Mouse (Mus musculus): ENCODE measurements around the gene Cdca4.
"Not testable (repeated sequence)": the region's sequence is repeated elsewhere in the genome, so short reads cannot be mapped to it uniquely, and the experiment has no call there.

Gene Cdca4

GRCm38 (mm10) chr12:112857021-112857925, 28.1 kb upstream of the Cdca4 start:
- DNase-seq, result peak in 1 of 2 experiments; percentile 42

GRCm38 (mm10) chr12:112856338-112856737, 27.1 kb upstream of the Cdca4 start:
- peak in 1 of 2 experiments; percentile 7 for DNase-seq

- peak; percentile 56 to 78 for DNase-seq
Measured at GRCm38 (mm10) chr12:112854610-112855333, 25.5 kb upstream of the Cdca4 start.

GRCm38 (mm10) chr12:112853050-112853729, 24.0 kb upstream of the Cdca4 start:
- DNase-seq, result peak in 1 of 2 experiments; percentile 9

GRCm38 (mm10) chr12:112851116-112851515, 21.9 kb upstream of the Cdca4 start:
- no peak for DNase-seq

GRCm38 (mm10) chr12:112850344-112850743, 21.1 kb upstream of the Cdca4 start:
- DNase-seq, result no peak

- DNase-seq, result no peak
Measured at GRCm38 (mm10) chr12:112849235-112850022, 20.2 kb upstream of the Cdca4 start.

- DNase-seq, result no peak
Measured at GRCm38 (mm10) chr12:112847880-112848279, 18.7 kb upstream of the Cdca4 start.

GRCm38 (mm10) chr12:112843803-112844202, 14.6 kb upstream of the Cdca4 start:
- peak; percentile 70 to 75 for DNase-seq

- not testable (repeated sequence) for DNase-seq
Measured at GRCm38 (mm10) chr12:112842128-112842527, 12.9 kb upstream of the Cdca4 start.

- DNase-seq, result not testable (repeated sequence)
Measured at GRCm38 (mm10) chr12:112841338-112841892, 12.2 kb upstream of the Cdca4 start.

GRCm38 (mm10) chr12:112840209-112841086, 11.2 kb upstream of the Cdca4 start:
- no peak for DNase-seq

- no peak for DNase-seq
Measured at GRCm38 (mm10) chr12:112835046-112835445, 5.8 kb upstream of the Cdca4 start.

GRCm38 (mm10) chr12:112833527-112833926, 4.3 kb upstream of the Cdca4 start:
- DNase-seq, result no peak

- DNase-seq, result no peak
Measured at GRCm38 (mm10) chr12:112832411-112832810, 3.2 kb upstream of the Cdca4 start.

GRCm38 (mm10) chr12:112830570-112830969, 1.3 kb upstream of the Cdca4 start:
- no peak for DNase-seq

GRCm38 (mm10) chr12:112830141-112830540, 918 bp upstream of the Cdca4 start:
- DNase-seq, result no peak

- DNase-seq, result peak; percentile 65 to 75
Measured at GRCm38 (mm10) chr12:112828501-112829243, 551 bp downstream of the Cdca4 start.

GRCm38 (mm10) chr12:112825901-112826300, 3.3 kb downstream of the Cdca4 start:
- DNase-seq, result no peak

GRCm38 (mm10) chr12:112823221-112823620, 6.0 kb downstream of the Cdca4 start:
- DNase-seq, result peak; percentile 50 to 74

Data from thymus, adult 18-20 months (tissue).